Mouse (Mus musculus): ENCODE measurements around the gene Smco3.
A peak's percentile ranks its signal among the peaks of the same experiment; 100 is the strongest.
"Not testable (repeated sequence)": the region's sequence is repeated elsewhere in the genome, so short reads cannot be mapped to it uniquely, and the experiment has no call there.

Smco3 gene

GRCm38 (mm10) chr6:136835352-136835751, at the start of gene Smco3:
Gene Smco3, minus strand, starts transcription at chr6:136835452.
- DNase-seq (ENCODE audit: low read depth, low spot score): no peak

DNA sequence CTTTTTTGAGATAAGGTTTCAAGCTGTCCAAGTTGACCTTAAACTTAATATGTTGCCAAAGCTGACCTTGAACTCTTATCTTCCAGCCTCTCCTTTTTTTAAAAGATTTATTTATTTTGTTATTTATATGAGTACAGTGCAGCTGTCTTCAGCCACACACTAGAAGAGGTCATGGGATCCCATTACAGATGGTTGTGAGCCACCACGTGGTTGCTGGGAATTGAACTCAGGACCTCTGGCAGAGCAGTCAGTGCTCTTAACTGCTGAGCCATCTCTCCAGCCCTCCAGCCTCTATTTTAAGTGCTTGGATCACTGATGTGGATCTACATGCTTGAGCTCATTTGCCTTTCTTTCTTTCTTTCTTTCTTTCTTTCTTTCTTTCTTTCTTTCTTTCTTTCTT, 49.5 kb upstream of the Smco3 start:
- not testable (repeated sequence) for DNase-seq (ENCODE audit: low read depth, low spot score)

GRCm38 (mm10) chr6:136883961-136884360, 48.7 kb upstream of the Smco3 start:
- no peak for DNase-seq (ENCODE audit: low read depth, low spot score)

DNA sequence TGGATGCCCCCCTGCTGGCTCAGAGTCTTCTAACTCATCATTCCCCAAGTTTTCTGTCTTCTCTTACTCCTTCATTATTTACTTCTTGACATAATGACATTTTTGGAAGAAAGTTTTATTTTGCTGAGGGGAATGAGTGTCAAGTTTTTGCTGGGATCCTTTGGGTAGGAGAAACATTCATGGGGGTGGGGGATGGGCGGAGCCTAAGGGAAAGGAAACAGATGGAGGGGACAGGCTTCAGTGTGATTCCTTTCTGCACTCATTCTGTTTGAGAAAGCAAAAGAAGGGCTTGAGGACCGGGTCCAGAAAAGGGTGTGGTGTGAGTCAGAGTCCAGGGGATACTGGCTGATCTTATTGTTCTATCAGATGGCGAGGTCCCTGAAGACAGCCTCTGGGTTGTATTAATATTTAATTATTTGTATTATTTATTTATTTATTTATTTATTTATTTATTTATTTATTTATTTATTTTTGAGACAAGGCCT, 48.2 kb upstream of the Smco3 start:
- DNase-seq (ENCODE audit: low read depth, low spot score): no peak

GRCm38 (mm10) chr6:136881678-136882077, 46.4 kb upstream of the Smco3 start:
- DNase-seq (ENCODE audit: low read depth, low spot score): no peak

DNA sequence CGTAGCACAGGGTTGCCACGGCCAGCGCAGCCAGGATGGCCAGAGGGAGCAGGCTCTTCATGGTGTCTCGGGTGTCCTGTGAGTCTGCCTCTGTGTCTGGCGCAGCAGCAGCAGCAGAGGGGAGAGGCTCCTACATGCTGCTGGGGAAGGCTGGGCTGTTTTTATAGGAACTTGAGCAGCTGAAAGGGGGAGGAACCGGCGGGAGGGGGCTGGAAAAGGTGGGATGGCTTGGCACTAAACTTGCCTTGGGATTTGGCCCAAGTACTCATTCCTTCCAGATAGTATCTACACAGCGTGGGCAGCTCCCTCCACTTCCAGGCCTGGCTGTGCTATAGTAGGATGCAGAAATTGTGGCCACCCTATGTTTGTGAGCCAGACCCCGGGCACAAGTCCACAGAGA, 40.4 kb upstream of the Smco3 start, which contains the start of gene Mgp:
Gene Mgp, minus strand, starts transcription at position 154 of the 400 bp plus-strand sequence.
- no peak for DNase-seq (ENCODE audit: low read depth, low spot score)

DNA sequence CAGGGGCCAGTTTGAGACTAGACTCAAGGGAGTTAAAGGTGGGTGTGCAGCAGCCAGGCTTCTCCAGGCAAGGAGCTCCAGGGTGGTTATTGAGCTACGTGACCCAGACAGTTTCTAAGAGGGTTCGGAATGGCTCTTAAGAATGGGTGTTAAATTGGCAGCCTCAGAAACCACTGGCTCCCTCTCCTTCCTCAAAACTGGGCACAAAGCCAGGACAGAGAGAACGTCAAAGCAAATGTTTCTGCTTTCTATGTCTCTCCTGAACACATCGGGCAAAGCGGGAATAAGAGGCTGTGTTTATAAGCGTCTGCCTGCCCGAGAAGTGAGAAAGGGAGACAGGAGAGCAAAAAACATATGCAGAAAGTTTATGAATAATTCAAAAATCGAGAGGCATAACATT, 39.3 kb upstream of the Smco3 start:
- DNase-seq (ENCODE audit: low read depth, low spot score): no peak

- DNase-seq (ENCODE audit: low read depth, low spot score): no peak
Observed at GRCm38 (mm10) chr6:136868921-136869320, 33.7 kb upstream of the Smco3 start.

DNA sequence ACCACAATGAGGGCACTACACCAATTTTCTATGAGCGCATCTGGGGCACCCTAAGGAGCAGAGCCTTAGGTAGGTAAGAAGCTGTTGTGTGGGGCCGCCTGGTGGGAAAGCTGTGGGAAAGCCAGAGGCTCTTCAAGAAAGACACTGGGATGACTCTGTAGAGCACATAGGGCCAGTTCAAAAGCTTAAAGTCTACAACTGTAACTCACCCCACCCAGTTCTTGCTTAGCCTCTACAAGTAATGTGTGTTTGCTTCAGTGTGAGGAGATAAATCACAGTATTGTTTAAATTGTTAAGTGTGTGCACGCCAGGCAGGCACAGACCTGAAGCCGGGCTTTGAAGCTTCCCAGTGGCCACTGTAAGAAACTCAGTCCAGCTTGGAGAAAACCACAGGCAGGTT, 30.9 kb upstream of the Smco3 start:
- DNase-seq (ENCODE audit: low read depth, low spot score): no peak

- DNase-seq (ENCODE audit: low read depth, low spot score): no peak
Observed at GRCm38 (mm10) chr6:136865360-136865759, 30.1 kb upstream of the Smco3 start.

- DNase-seq (ENCODE audit: low read depth, low spot score): peak; percentile 70
Observed at GRCm38 (mm10) chr6:136861020-136861419, 25.8 kb upstream of the Smco3 start.

- DNase-seq (ENCODE audit: low read depth, low spot score): no peak
Observed at GRCm38 (mm10) chr6:136858420-136858819, 23.2 kb upstream of the Smco3 start.

DNA sequence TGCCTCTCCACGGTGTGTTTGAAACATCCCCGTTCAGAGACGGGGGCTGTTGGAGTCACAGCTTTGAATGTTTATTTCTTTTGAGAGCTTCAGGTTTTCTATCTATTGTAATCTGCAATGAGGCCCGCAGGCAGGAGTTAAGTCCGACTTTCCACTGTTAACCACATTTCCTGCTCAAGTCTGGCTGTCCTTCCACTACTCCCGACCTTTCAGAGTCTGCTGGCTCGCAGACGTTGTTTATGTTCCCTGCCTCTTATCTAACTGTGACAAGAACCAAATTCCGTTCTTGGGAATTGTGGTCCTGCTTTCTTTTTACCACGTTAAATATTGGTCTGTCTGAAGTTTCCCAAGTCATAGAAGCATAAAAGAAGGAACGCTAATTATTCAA, 22.6 kb upstream of the Smco3 start:
- DNase-seq (ENCODE audit: low read depth, low spot score): no peak

- DNase-seq (ENCODE audit: low read depth, low spot score): peak; percentile 48
Observed at GRCm38 (mm10) chr6:136857186-136857872, 22.1 kb upstream of the Smco3 start, which contains the start of gene Art4. Gene Art4, minus strand, starts transcription at chr6:136857733.

DNA sequence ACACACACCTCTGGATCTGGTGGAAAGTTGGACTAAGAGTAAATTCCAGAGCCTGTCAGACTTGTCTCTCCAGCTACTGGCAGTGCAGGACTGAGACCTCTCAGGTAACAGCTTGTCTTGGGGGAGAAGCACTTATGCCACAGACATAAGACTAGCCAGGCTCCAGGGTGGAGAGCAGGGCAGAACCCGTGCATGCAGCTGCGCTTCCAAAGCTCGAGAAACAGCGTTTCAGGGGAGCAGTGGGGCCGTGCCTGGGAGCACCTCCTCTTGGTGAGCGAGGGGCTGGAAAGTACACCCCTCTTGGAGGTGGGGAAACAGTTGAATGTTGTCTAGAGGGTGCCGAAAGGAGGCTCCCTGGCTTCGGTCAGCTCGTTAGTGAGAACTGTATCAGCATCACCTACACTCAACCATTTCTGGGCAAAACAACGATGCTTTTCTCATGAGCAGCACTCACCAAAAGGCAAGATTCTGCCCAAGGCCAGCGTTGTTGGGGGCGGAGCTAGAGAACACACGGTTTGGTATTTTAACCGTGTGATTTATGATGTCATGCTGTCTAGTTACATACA, 20.9 kb upstream of the Smco3 start:
- DNase-seq (ENCODE audit: low read depth, low spot score): peak; percentile 68

DNA sequence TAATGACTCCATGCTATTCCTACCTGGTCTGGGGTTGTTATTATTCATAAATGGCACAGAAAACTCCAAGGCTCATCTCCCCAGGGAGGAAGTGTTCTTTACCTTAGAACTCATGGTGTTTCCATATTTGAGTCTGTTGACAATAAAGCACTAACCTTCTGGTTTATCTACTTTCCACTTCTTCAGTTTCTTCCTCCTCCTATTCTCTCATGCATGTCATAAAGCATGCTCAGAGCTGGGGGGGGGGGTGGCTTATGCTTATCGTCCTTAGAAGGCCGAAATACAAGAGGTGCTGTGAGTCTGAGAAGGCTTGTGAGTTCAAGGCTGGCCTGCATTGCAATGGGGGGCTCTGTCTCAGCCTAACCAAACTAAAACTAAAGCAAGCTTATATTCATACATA, 19.9 kb upstream of the Smco3 start:
- no peak for DNase-seq (ENCODE audit: low read depth, low spot score)

DNA sequence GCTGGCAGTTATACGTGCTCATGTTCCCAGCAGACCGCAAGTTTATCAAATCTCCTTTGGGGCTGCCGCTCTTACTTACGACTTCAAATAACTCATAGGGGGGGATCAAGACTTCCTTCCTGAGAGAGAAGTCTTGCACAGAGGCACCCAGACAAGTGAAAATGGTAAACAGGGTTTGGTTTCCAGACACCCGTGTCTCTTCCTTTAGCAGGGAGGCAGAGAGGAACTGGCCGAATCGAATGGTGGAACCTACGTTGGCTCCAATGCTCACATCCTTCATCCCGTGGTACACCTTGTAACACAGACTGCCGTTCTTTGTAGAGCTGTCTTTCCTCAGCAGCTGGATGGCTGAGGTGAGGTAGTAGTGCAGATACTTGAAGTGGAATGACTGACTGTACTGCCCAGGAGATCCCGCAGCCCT, 19.1 kb upstream of the Smco3 start:
- peak; percentile 64 for DNase-seq (ENCODE audit: low read depth, low spot score)

DNA sequence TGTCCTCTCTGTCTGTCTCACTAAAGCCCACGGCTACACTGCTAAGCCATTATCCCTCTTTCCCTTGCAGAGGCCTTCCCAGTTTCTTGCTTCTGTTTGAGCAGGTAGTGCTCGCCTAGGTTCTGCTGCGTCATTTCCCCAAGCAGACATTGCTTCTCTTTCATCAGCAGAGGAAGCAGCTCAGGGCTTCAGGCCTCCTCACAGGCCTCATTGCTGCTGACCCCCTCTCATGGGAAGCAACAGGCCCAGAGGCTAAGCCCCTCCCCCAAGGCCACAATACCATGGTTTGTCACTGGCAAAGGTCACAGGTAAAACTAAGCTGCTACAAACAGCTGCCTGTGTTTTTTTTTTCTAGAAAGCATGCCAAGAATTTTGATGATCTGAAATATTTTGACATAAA, 17.5 kb upstream of the Smco3 start:
- DNase-seq (ENCODE audit: low read depth, low spot score): peak; percentile 40

- DNase-seq (ENCODE audit: low read depth, low spot score): no peak
Observed at GRCm38 (mm10) chr6:136852348-136852747, 17.1 kb upstream of the Smco3 start.

GRCm38 (mm10) chr6:136850267-136850666, 15.0 kb upstream of the Smco3 start:
- no peak for DNase-seq (ENCODE audit: low read depth, low spot score)

GRCm38 (mm10) chr6:136848971-136849370, 13.7 kb upstream of the Smco3 start:
- no peak for DNase-seq (ENCODE audit: low read depth, low spot score)

DNA sequence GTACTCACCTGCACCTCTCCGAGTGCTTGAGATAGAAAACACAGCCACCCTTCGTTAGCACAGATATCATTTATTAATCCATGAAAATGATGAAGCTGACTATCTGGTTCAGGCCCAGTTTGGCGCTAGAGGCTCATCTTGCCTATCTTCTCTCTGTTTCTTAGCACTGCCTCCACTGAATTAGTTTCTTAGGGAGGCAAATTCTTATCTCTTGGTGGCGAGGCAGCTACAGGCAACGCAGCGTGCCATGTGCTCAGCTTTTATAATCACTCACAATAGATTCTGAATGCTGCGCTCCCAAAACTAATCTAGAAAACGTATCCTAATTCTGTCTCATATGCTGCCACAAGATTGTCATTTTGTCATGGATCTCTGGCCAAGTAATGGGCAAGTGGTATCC, 13.1 kb upstream of the Smco3 start:
- DNase-seq (ENCODE audit: low read depth, low spot score): no peak

DNA sequence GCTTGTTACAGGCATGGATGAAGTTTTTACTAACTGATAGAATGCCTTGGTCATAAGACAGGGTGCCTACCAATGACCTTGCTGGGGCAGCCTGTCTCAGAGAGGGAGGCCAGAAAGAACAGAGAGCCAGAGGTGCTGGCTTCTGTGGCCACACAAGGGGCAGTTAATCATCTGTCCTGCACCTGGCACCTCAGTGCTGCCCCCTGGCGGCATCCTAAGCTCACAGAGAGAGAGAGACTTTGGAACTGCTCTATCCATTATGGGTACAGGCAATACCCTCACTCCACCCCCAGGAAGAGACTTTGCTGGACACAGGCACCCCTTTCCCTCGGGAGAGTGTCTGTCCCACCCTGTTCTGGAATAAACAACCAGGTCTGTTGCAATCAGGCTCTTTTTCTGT, 12.5 kb upstream of the Smco3 start:
- DNase-seq (ENCODE audit: low read depth, low spot score): peak; percentile 78
